Mouse (Mus musculus): ENCODE results near the gene Prdm2. TPM values are rescaled to one million over a fixed set of nuclear protein-coding genes. Genes with fewer than 3 reads are reported as not detected.

Prdm2 gene
- polyA plus RNA-seq, 1 experiment from 2014 or later, result 3.3 TPM

- Histone ChIP-seq H3K4me2 (ENCODE audit: low read depth, low read length) (no peak overlapping the region), H3K27ac (ENCODE audit: low read length) (no peak overlapping the region), H3K9me3 (replicated peaks; ENCODE audit: control insufficient read depth, low read length) (no peaks in the 10 kb centered on the region), H3K36me3 (ENCODE audit: control insufficient read depth, insufficient read depth) (no peaks in the 10 kb centered on the region), H3K4me3 (ENCODE audit: low read depth, low read length) (no peak overlapping the region), H3K27me3 (ENCODE audit: control insufficient read depth, insufficient read depth, low read depth, low read length) (no peaks in the 10 kb centered on the region), H3K9ac (ENCODE audit: low read depth, low read length) (no peak overlapping the region), H3K4me1 (ENCODE audit: control insufficient read depth, low read depth, low read length) (peaks cover 6% of the 10 kb centered on the region)
- WGBS (ENCODE audit: insufficient replicate concordance), result 32% methylated on average over 5 of the region's 5 CpGs
- ATAC-seq (ENCODE audit: low read depth), result no peak
These were observed 14.9 kb downstream of the Prdm2 start for GRCm38 (mm10) chr4:143197845-143198356.

GRCm38 (mm10) chr4:143194328-143194727 lies 18.5 kb downstream of the Prdm2 start:
- H3K4me2 ChIP-seq (ENCODE audit: low read depth, low read length), result no peak overlapping the region
- no peak overlapping the region for H3K27ac ChIP-seq (ENCODE audit: low read length)
- H3K9ac ChIP-seq (ENCODE audit: low read depth, low read length), result no peak overlapping the region
- ATAC-seq (ENCODE audit: low read depth), result no peak
- no peaks in the 10 kb centered on the region for H3K9me3 ChIP-seq (replicated peaks; ENCODE audit: control insufficient read depth, low read length)
- peaks cover 10% of the 10 kb centered on the region for H3K4me1 ChIP-seq (ENCODE audit: control insufficient read depth, low read depth, low read length)
- H3K36me3 ChIP-seq (ENCODE audit: control insufficient read depth, insufficient read depth), result no peaks in the 10 kb centered on the region
- 70% methylated on average over 5 of the region's 5 CpGs for WGBS (ENCODE audit: insufficient replicate concordance)
- no peaks in the 10 kb centered on the region for H3K27me3 ChIP-seq (ENCODE audit: control insufficient read depth, insufficient read depth, low read depth, low read length)
- H3K4me3 ChIP-seq (ENCODE audit: low read depth, low read length), result no peak overlapping the region

GRCm38 (mm10) chr4:143193164-143193563 lies 19.6 kb downstream of the Prdm2 start:
- Histone ChIP-seq H3K27ac (ENCODE audit: low read length) (no peak overlapping the region), H3K4me2 (ENCODE audit: low read depth, low read length) (no peak overlapping the region), H3K9ac (ENCODE audit: low read depth, low read length) (no peak overlapping the region), H3K4me1 (ENCODE audit: control insufficient read depth, low read depth, low read length) (peaks cover 7% of the 10 kb centered on the region), H3K36me3 (ENCODE audit: control insufficient read depth, insufficient read depth) (no peaks in the 10 kb centered on the region), H3K4me3 (ENCODE audit: low read depth, low read length) (no peak overlapping the region), H3K27me3 (ENCODE audit: control insufficient read depth, insufficient read depth, low read depth, low read length) (no peaks in the 10 kb centered on the region), H3K9me3 (replicated peaks; ENCODE audit: control insufficient read depth, low read length) (no peaks in the 10 kb centered on the region)
- no peak for ATAC-seq (ENCODE audit: low read depth)
- WGBS (ENCODE audit: insufficient replicate concordance), result 77% methylated on average over 6 of the region's 6 CpGs

- Histone ChIP-seq H3K4me3 (ENCODE audit: low read depth, low read length) (no peak overlapping the region), H3K4me2 (ENCODE audit: low read depth, low read length) (no peak overlapping the region), H3K36me3 (ENCODE audit: control insufficient read depth, insufficient read depth) (no peaks in the 10 kb centered on the region), H3K4me1 (ENCODE audit: control insufficient read depth, low read depth, low read length) (peaks cover 6% of the 10 kb centered on the region), H3K9ac (ENCODE audit: low read depth, low read length) (no peak overlapping the region), H3K9me3 (replicated peaks; ENCODE audit: control insufficient read depth, low read length) (no peaks in the 10 kb centered on the region), H3K27ac (ENCODE audit: low read length) (no peak overlapping the region; the same call in 1 of the 2 replicates), H3K27me3 (ENCODE audit: control insufficient read depth, insufficient read depth, low read depth, low read length) (no peaks in the 10 kb centered on the region)
- ATAC-seq (ENCODE audit: low read depth), result peak; percentile 37; the same call in 1 of the 2 replicates
- 74% methylated on average over 3 of the region's 3 CpGs for WGBS (ENCODE audit: insufficient replicate concordance)
These were observed 21.0 kb downstream of the Prdm2 start for GRCm38 (mm10) chr4:143191783-143192182.

- no peaks in the 10 kb centered on the region for H3K36me3 ChIP-seq (ENCODE audit: control insufficient read depth, insufficient read depth)
- no peak overlapping the region for H3K4me3 ChIP-seq (ENCODE audit: low read depth, low read length)
- no peaks in the 10 kb centered on the region for H3K27me3 ChIP-seq (ENCODE audit: control insufficient read depth, insufficient read depth, low read depth, low read length)
- H3K27ac ChIP-seq (ENCODE audit: low read length), result no peak overlapping the region
- peaks cover 9% of the 10 kb centered on the region for H3K4me1 ChIP-seq (ENCODE audit: control insufficient read depth, low read depth, low read length)
- H3K9ac ChIP-seq (ENCODE audit: low read depth, low read length), result no peak overlapping the region
- peak; percentile 49 for ATAC-seq (ENCODE audit: low read depth)
- no peaks in the 10 kb centered on the region for H3K9me3 ChIP-seq (replicated peaks; ENCODE audit: control insufficient read depth, low read length)
- 36% methylated on average over 4 of the region's 4 CpGs for WGBS (ENCODE audit: insufficient replicate concordance)
- 0 out of 2 replicates have a peak overlapping the region, but pooled peaks have one; percentile 9 for H3K4me2 ChIP-seq (ENCODE audit: low read depth, low read length)
These were observed 22.1 kb downstream of the Prdm2 start for GRCm38 (mm10) chr4:143190657-143191056.

- no peak overlapping the region for H3K4me3 ChIP-seq (ENCODE audit: low read depth, low read length)
- H3K36me3 ChIP-seq (ENCODE audit: control insufficient read depth, insufficient read depth), result no peaks in the 10 kb centered on the region
- 42% methylated on average over 5 of the region's 5 CpGs for WGBS (ENCODE audit: insufficient replicate concordance)
- H3K27me3 ChIP-seq (ENCODE audit: control insufficient read depth, insufficient read depth, low read depth, low read length), result no peaks in the 10 kb centered on the region
- H3K4me1 ChIP-seq (ENCODE audit: control insufficient read depth, low read depth, low read length), result peaks cover 9% of the 10 kb centered on the region
- no peak overlapping the region for H3K9ac ChIP-seq (ENCODE audit: low read depth, low read length)
- H3K4me2 ChIP-seq (ENCODE audit: low read depth, low read length), result no peak overlapping the region; the same call in 1 of the 2 replicates
- 0 out of 2 replicates have a peak overlapping the region, but pooled peaks have one; percentile 26 for H3K27ac ChIP-seq (ENCODE audit: low read length)
- ATAC-seq (ENCODE audit: low read depth), result no peak
- no peaks in the 10 kb centered on the region for H3K9me3 ChIP-seq (replicated peaks; ENCODE audit: control insufficient read depth, low read length)
These were observed 24.1 kb downstream of the Prdm2 start for GRCm38 (mm10) chr4:143188571-143189191.

- Histone ChIP-seq H3K27ac (ENCODE audit: low read length) (no peak overlapping the region), H3K9me3 (replicated peaks; ENCODE audit: control insufficient read depth, low read length) (no peaks in the 10 kb centered on the region), H3K4me1 (ENCODE audit: control insufficient read depth, low read depth, low read length) (peaks cover 9% of the 10 kb centered on the region; the same call in 1 of the 2 replicates), H3K27me3 (ENCODE audit: control insufficient read depth, insufficient read depth, low read depth, low read length) (no peaks in the 10 kb centered on the region), H3K4me3 (ENCODE audit: low read depth, low read length) (no peak overlapping the region), H3K36me3 (ENCODE audit: control insufficient read depth, insufficient read depth) (no peaks in the 10 kb centered on the region), H3K4me2 (ENCODE audit: low read depth, low read length) (no peak overlapping the region), H3K9ac (ENCODE audit: low read depth, low read length) (no peak overlapping the region)
- ATAC-seq (ENCODE audit: low read depth), result no peak; the same call in 1 of the 2 replicates
These were observed 26.7 kb downstream of the Prdm2 start for GRCm38 (mm10) chr4:143186066-143186465.

- no peak overlapping the region for H3K4me2 ChIP-seq (ENCODE audit: low read depth, low read length)
- H3K27me3 ChIP-seq (ENCODE audit: control insufficient read depth, insufficient read depth, low read depth, low read length), result no peaks in the 10 kb centered on the region
- peaks cover 5% of the 10 kb centered on the region; the same call in 1 of the 2 replicates for H3K4me1 ChIP-seq (ENCODE audit: control insufficient read depth, low read depth, low read length)
- WGBS (ENCODE audit: insufficient replicate concordance), result 67% methylated on average over 9 of the region's 9 CpGs
- no peak overlapping the region for H3K9ac ChIP-seq (ENCODE audit: low read depth, low read length)
- H3K27ac ChIP-seq (ENCODE audit: low read length), result no peak overlapping the region
- H3K4me3 ChIP-seq (ENCODE audit: low read depth, low read length), result no peak overlapping the region
- ATAC-seq (ENCODE audit: low read depth), result no peak
- no peaks in the 10 kb centered on the region for H3K9me3 ChIP-seq (replicated peaks; ENCODE audit: control insufficient read depth, low read length)
- H3K36me3 ChIP-seq (ENCODE audit: control insufficient read depth, insufficient read depth), result no peaks in the 10 kb centered on the region
These were observed 27.3 kb downstream of the Prdm2 start for GRCm38 (mm10) chr4:143185496-143185895.

- Histone ChIP-seq H3K4me2 (ENCODE audit: low read depth, low read length) (no peak overlapping the region), H3K27me3 (ENCODE audit: control insufficient read depth, insufficient read depth, low read depth, low read length) (no peaks in the 10 kb centered on the region), H3K27ac (ENCODE audit: low read length) (no peak overlapping the region), H3K36me3 (ENCODE audit: control insufficient read depth, insufficient read depth) (no peaks in the 10 kb centered on the region; the same call in 1 of the 2 replicates), H3K4me1 (ENCODE audit: control insufficient read depth, low read depth, low read length) (peaks cover 3% of the 10 kb centered on the region; the same call in 1 of the 2 replicates), H3K9ac (ENCODE audit: low read depth, low read length) (no peak overlapping the region), H3K9me3 (replicated peaks; ENCODE audit: control insufficient read depth, low read length) (no peaks in the 10 kb centered on the region), H3K4me3 (ENCODE audit: low read depth, low read length) (no peak overlapping the region)
- no peak for ATAC-seq (ENCODE audit: low read depth)
- 80% methylated on average over 6 of the region's 6 CpGs for WGBS (ENCODE audit: insufficient replicate concordance)
These were observed 29.7 kb downstream of the Prdm2 start for GRCm38 (mm10) chr4:143183141-143183540.

Data from liver, embryonic 16.5 days (tissue).